Comparison of ENCODE assay signal across 12 mouse cellular contexts in the genomic region with DNA sequence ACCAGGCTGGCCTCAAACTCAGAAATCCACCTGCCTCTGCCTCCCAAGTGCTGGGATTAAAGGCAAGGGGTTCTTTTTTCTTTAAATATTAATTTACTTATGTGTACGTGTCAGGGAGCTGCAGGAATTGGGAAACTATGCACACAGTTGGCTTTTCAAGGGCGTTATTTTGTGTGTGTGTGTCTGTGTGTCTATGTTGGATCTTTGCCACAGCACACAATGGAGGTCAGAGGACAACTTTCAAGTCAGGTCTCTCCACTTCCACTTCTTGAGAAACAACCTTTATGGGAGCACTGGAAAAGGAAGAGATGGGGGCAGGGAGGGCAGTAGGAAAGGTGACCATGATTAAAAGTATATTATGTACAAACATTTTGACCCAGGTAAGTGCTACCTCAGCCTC.
"Had no signal": no experiment of that assay in that cellular context is flagged by ENCODE, and none has a peak within 500 bp of the region (broad histone marks: within the 10 kb centered on the region; RNA-seq: fewer than 3 reads in every experiment).

No protein-coding gene starts in this region.

- H3K4me2 ChIP-seq: liver, embryonic 15.5 days; neural tube, embryonic 15.5 days had no signal

- DNase-seq: kidney, adult 8-10 months; midbrain, embryonic 14.5 days; right cerebral cortex, adult 18-20 months; right cerebral cortex, postnatal 25 days; thymus, postnatal 36 days had no signal

- H3K9me3 ChIP-seq: limb, embryonic 10.5 days; liver, embryonic 15.5 days; midbrain, embryonic 10.5 days; neural tube, embryonic 15.5 days had no signal

- H3K4me3 ChIP-seq: limb, embryonic 10.5 days; liver, embryonic 15.5 days; midbrain, embryonic 10.5 days; myocyte; neural tube, embryonic 15.5 days had no signal

- H3K27ac ChIP-seq: kidney, postnatal 0 days; limb, embryonic 10.5 days; liver, embryonic 15.5 days; midbrain, embryonic 10.5 days; neural tube, embryonic 15.5 days had no signal

- H3K27me3 ChIP-seq: liver, embryonic 15.5 days; neural tube, embryonic 15.5 days had no signal

- ATAC-seq: intestine, embryonic 16.5 days had no signal

- H3K36me3 ChIP-seq: liver, embryonic 15.5 days; neural tube, embryonic 15.5 days had no signal

- H3K9ac ChIP-seq: liver, embryonic 15.5 days; neural tube, embryonic 15.5 days had no signal
